Mouse (Mus musculus) ES-E14 (cell line): ENCODE measurements at regions not wholly inside any gene's neighbourhood (a gene's known extent, or its start where the extent isn't known, plus 50 kb on each side); places are given as distances from the start of the nearest gene placed in this dataset.

Experiments
- HCFC1 ChIP-seq: IDR thresholded peaks from 2 replicates; pipeline ENCODE4 v1.6.1; 2012; ENCODE audit warnings: low read length, inconsistent platforms, borderline replicate concordance; ENCODE audit not compliant: insufficient read depth
- MAFK ChIP-seq: IDR thresholded peaks from 2 replicates; pipeline ENCODE4 v1.6.1; 2014; ENCODE audit warnings: mild to moderate bottlenecking, low read depth, low read length, inconsistent platforms; ENCODE audit not compliant: insufficient read depth
- ZNF384 ChIP-seq: IDR thresholded peaks from 2 replicates; pipeline ENCODE4 v1.6.1; 2012; ENCODE audit warnings: low read depth, low read length, inconsistent platforms

- TF ChIP-seq ZNF384 (no peak), HCFC1 (no peak), MAFK (peak; percentile 58; the same call in 1 of the 2 replicates)
Measured at GRCm38 (mm10) chr12:63777874-63778273, 696.6 kb downstream of the Fscb start.
